Comparison of ENCODE assay signal across 31 mouse cellular contexts in genomic region chr13:3850330-3850729, GRCm38 (mm10). TPM values are rescaled to one million over a fixed set of nuclear protein-coding genes. Genes with fewer than 3 reads are reported as not detected.
"Had no signal": no experiment of that assay in that cellular context is flagged by ENCODE, and none has a peak within 500 bp of the region (broad histone marks: within the 10 kb centered on the region; RNA-seq: fewer than 3 reads in every experiment).

No protein-coding gene starts in this region.

- H3K4me2 ChIP-seq: heart, embryonic 12.5 days; hindbrain, embryonic 13.5 days; limb, embryonic 12.5 days; liver, embryonic 11.5 days; liver, embryonic 13.5 days; liver, embryonic 15.5 days had no signal

- H3K4me3 ChIP-seq: heart, embryonic 10.5 days; heart, embryonic 12.5 days; hindbrain, embryonic 13.5 days; layer of hippocampus, adult 2 months; left cerebral cortex, adult 2 months; limb, embryonic 10.5 days; limb, embryonic 12.5 days; liver, embryonic 13.5 days; liver, embryonic 15.5 days had no signal

- H3K9ac ChIP-seq: heart, embryonic 12.5 days; hindbrain, embryonic 13.5 days; limb, embryonic 12.5 days; liver, embryonic 13.5 days; liver, embryonic 15.5 days; liver, postnatal 0 days had no signal

- H3K27ac ChIP-seq: heart, embryonic 10.5 days; hindbrain, embryonic 13.5 days; layer of hippocampus, adult 2 months; left cerebral cortex, adult 2 months; limb, embryonic 10.5 days; limb, embryonic 12.5 days; liver, embryonic 13.5 days; liver, embryonic 15.5 days had no signal

- DNase-seq: gastrocnemius, postnatal 14 days; gastrocnemius, postnatal 36 days; heart, adult 18-20 months; heart, postnatal 10 days; heart, postnatal 36 days; kidney, adult 18-20 months; kidney, adult 8-10 months; kidney, postnatal 10 days; kidney, postnatal 25 days; kidney, postnatal 4 days; liver; liver, embryonic 13.5 days; liver, postnatal 0 days had no signal

- H3K9me3 ChIP-seq: heart, embryonic 10.5 days; heart, embryonic 12.5 days; hindbrain, embryonic 13.5 days; limb, embryonic 10.5 days; limb, embryonic 12.5 days; liver, embryonic 13.5 days; liver, embryonic 15.5 days had no signal

- H3K4me1 ChIP-seq: heart, embryonic 10.5 days; heart, embryonic 12.5 days; hindbrain, embryonic 13.5 days; limb, embryonic 10.5 days; limb, embryonic 12.5 days; liver, embryonic 13.5 days; liver, embryonic 15.5 days had no signal

- H3K27me3 ChIP-seq: heart, embryonic 12.5 days; hindbrain, embryonic 13.5 days; limb, embryonic 12.5 days had no signal

- ATAC-seq: hindbrain, embryonic 16.5 days; inflammation-experienced regulatory T-cells, adult 6 months; intestine, embryonic 16.5 days; liver, postnatal 0 days had no signal

- H3K36me3 ChIP-seq: heart, embryonic 10.5 days; heart, embryonic 12.5 days; hindbrain, embryonic 13.5 days; limb, embryonic 10.5 days; limb, embryonic 12.5 days; liver, embryonic 13.5 days; liver, embryonic 15.5 days had no signal

RNA-seq across cellular contexts. Expression of gene Calm5, which starts 3.6 kb away (rescaled TPM):
- polyA plus RNA-seq: gonadal fat pad, adult 2 months; heart, embryonic 10.5 days; heart, embryonic 12.5 days; heart, embryonic 14.5 days; heart, embryonic 16.5 days; hindbrain, embryonic 11.5 days; hindbrain, embryonic 13.5 days; hindbrain, embryonic 16.5 days; inflammation-experienced regulatory T-cells, adult 6 months; intestine, embryonic 16.5 days; kidney, embryonic 14.5 days; kidney, embryonic 16.5 days; limb, embryonic 10.5 days; limb, embryonic 12.5 days; liver, embryonic 11.5 days; liver, embryonic 13.5 days; liver, embryonic 15.5 days; liver, postnatal 0 days had no signal

RNA-seq across cellular contexts. Expression of gene Calm4, which starts 12.8 kb away (rescaled TPM):
- polyA plus RNA-seq: gonadal fat pad, adult 2 months; heart, embryonic 10.5 days; heart, embryonic 12.5 days; heart, embryonic 14.5 days; heart, embryonic 16.5 days; hindbrain, embryonic 11.5 days; hindbrain, embryonic 13.5 days; inflammation-experienced regulatory T-cells, adult 6 months; kidney, embryonic 14.5 days; kidney, embryonic 16.5 days; limb, embryonic 10.5 days; limb, embryonic 12.5 days; liver, embryonic 11.5 days; liver, embryonic 13.5 days; liver, embryonic 15.5 days; liver, postnatal 0 days had no signal

RNA-seq across cellular contexts. Expression of gene Calml3, which starts 46.2 kb away (rescaled TPM):
- polyA plus RNA-seq: heart, embryonic 10.5 days; heart, embryonic 12.5 days; heart, embryonic 14.5 days; hindbrain, embryonic 11.5 days; hindbrain, embryonic 13.5 days; hindbrain, embryonic 16.5 days; inflammation-experienced regulatory T-cells, adult 6 months; intestine, embryonic 16.5 days; limb, embryonic 10.5 days; liver, embryonic 13.5 days; liver, embryonic 15.5 days; liver, postnatal 0 days had no signal
